Mouse (Mus musculus) lung, embryonic 16.5 days (tissue): Measurements from ENCODE around the gene Nfkbia. TPM values are rescaled to one million over a fixed set of nuclear protein-coding genes. Genes with fewer than 3 reads are reported as not detected.
A peak's percentile ranks its signal among the peaks of the same experiment; 100 is the strongest.

Source experiments
- ATAC-seq: fragments of 200-750 bp; cut with Nextera tagmentation; 2 replicates; pipeline ENCODE4 v1.8.0; 2017; ENCODE audit warnings: low read depth, mild to moderate bottlenecking, moderate library complexity
- H3K27ac ChIP-seq: fragments of 300-500 bp; sonication (generic); 2 replicates; pipeline ENCODE4 v1.5.1; 2014; ENCODE audit warnings: mild to moderate bottlenecking, control low read depth, low read length
- H3K27me3 ChIP-seq: fragments of 300-500 bp; sonication (generic); 2 replicates; pipeline ENCODE4 v1.6.1; 2014; ENCODE audit warnings: low read depth, low read length, mixed read lengths; ENCODE audit not compliant: control insufficient read depth, insufficient read depth
- H3K36me3 ChIP-seq: fragments of 300-500 bp; sonication (generic); 2 replicates; pipeline ENCODE4 v1.6.1; 2014; ENCODE audit warnings: low read length; ENCODE audit not compliant: control insufficient read depth, insufficient read depth
- H3K4me1 ChIP-seq: fragments of 300-500 bp; sonication (generic); replicated peaks from 2 replicates; pipeline ENCODE4 v1.6.1; 2014; ENCODE audit warnings: low read length, mixed read lengths; ENCODE audit not compliant: control insufficient read depth, insufficient read depth
- H3K4me2 ChIP-seq: fragments of 300-500 bp; sonication (generic); 2 replicates; pipeline ENCODE4 v1.6.1; 2014; ENCODE audit warnings: low read depth, low read length, control low read depth
- H3K4me3 ChIP-seq: fragments of 300-500 bp; sonication (generic); 2 replicates; pipeline ENCODE4 v1.5.1; 2014; ENCODE audit warnings: mild to moderate bottlenecking, low read length, control low read depth
- H3K9ac ChIP-seq: fragments of 300-500 bp; sonication (generic); 2 replicates; pipeline ENCODE4 v1.6.1; 2014; ENCODE audit warnings: low read length, control low read depth
- H3K9me3 ChIP-seq: fragments of 300-500 bp; sonication (generic); 2 replicates; pipeline ENCODE4 v1.6.1; 2016; ENCODE audit warnings: low read length; ENCODE audit not compliant: control insufficient read depth
- WGBS: fragments of 180-500 bp; shearing (Covaris S2); extraction: QIAGEN DNeasy Blood & Tissue Kit; methylation state at CpG from one replicate; pipeline ENCODE4 v1.1.7; 2014; 5-methylcytosine and 5-hydroxymethylcytosine counted together
- polyA plus RNA-seq: library from polyadenylated mRNA; unstranded; fragments of >200 nt; fragmentation: Nextera tagmentation; extraction: Ambion mirVana; gene quantifications from 2 replicates; pipeline ENCODE4 v1.2.1, GENCODE M21; 2015

The Nfkbia gene
- polyA plus RNA-seq, 1 experiment from 2014 or later: 130 TPM

GRCm38 (mm10) chr12:55492941-55493340 is 494 bp upstream of the Nfkbia start:
- Histone ChIP-seq H3K9ac (peak overlapping the region; percentile 98), H3K27ac (peak overlapping the region; percentile 100), H3K9me3 (no peaks in the 10 kb centered on the region), H3K4me2 (peak overlapping the region; percentile 60), H3K4me3 (peak overlapping the region; percentile 83), H3K4me1 (peaks cover 33% of the 10 kb centered on the region), H3K27me3 (no peaks in the 10 kb centered on the region), H3K36me3 (peaks cover 20% of the 10 kb centered on the region)
- ATAC-seq: no peak
- under 1% methylated on average over 12 of the region's 12 CpGs for WGBS

GRCm38 (mm10) chr12:55491516-55492183 is 797 bp downstream of the Nfkbia start:
- H3K4me2 ChIP-seq: peak overlapping the region; percentile 67
- ATAC-seq: peak; percentile 89
- peak overlapping the region; percentile 100 for H3K27ac ChIP-seq
- no peaks in the 10 kb centered on the region for H3K27me3 ChIP-seq
- peaks cover 33% of the 10 kb centered on the region for H3K4me1 ChIP-seq
- no peaks in the 10 kb centered on the region for H3K9me3 ChIP-seq
- peaks cover 27% of the 10 kb centered on the region for H3K36me3 ChIP-seq
- H3K9ac ChIP-seq: peak overlapping the region; percentile 98
- H3K4me3 ChIP-seq: peak overlapping the region; percentile 83
- 1% methylated on average over 31 of the region's 57 CpGs for WGBS

GRCm38 (mm10) chr12:55490722-55491449 is 1.6 kb downstream of the Nfkbia start:
- 65% methylated on average over 13 of the region's 13 CpGs for WGBS
- ATAC-seq: no peak
- H3K4me3 ChIP-seq: peak overlapping the region; percentile 83

GRCm38 (mm10) chr12:55489986-55490721 is 2.3 kb downstream of the Nfkbia start:
- Histone ChIP-seq H3K27me3 (no peaks in the 10 kb centered on the region), H3K4me2 (peak overlapping the region; percentile 67), H3K4me3 (peak overlapping the region; percentile 83), H3K27ac (no peak overlapping the region), H3K9ac (peak overlapping the region; percentile 40), H3K4me1 (peaks cover 30% of the 10 kb centered on the region), H3K36me3 (peaks cover 31% of the 10 kb centered on the region), H3K9me3 (no peaks in the 10 kb centered on the region)
- no peak for ATAC-seq
- WGBS: 79% methylated on average over 14 of the region's 14 CpGs

More at GRCm38 (mm10) chr12:55490722-55491449, 1.6 kb downstream of the Nfkbia start:
- peak overlapping the region; percentile 98 for H3K9ac ChIP-seq
- peak overlapping the region; percentile 77 for H3K27ac ChIP-seq
- H3K4me2 ChIP-seq: peak overlapping the region; percentile 67
- H3K9me3 ChIP-seq: no peaks in the 10 kb centered on the region
- H3K27me3 ChIP-seq: no peaks in the 10 kb centered on the region
- H3K36me3 ChIP-seq: peaks cover 27% of the 10 kb centered on the region
- peaks cover 33% of the 10 kb centered on the region for H3K4me1 ChIP-seq

- peaks cover 31% of the 10 kb centered on the region for H3K36me3 ChIP-seq
Measured at GRCm38 (mm10) chr12:55488661-55489447, 3.6 kb downstream of the Nfkbia start.

GRCm38 (mm10) chr12:55487843-55488660 is 4.4 kb downstream of the Nfkbia start:
- H3K4me3 ChIP-seq: no peak overlapping the region
- no peak overlapping the region for H3K4me2 ChIP-seq
- H3K9ac ChIP-seq: no peak overlapping the region
- peaks cover 20% of the 10 kb centered on the region for H3K4me1 ChIP-seq
- H3K27ac ChIP-seq: no peak overlapping the region
- H3K36me3 ChIP-seq: peaks cover 31% of the 10 kb centered on the region
- no peaks in the 10 kb centered on the region for H3K27me3 ChIP-seq
- 95% methylated on average over 7 of the region's 7 CpGs for WGBS
- ATAC-seq: no peak
- no peaks in the 10 kb centered on the region for H3K9me3 ChIP-seq

More at GRCm38 (mm10) chr12:55488661-55489447, 3.6 kb downstream of the Nfkbia start:
- 76% methylated on average over 13 of the region's 13 CpGs for WGBS
- no peak overlapping the region for H3K4me3 ChIP-seq
- no peaks in the 10 kb centered on the region for H3K27me3 ChIP-seq
- H3K9me3 ChIP-seq: no peaks in the 10 kb centered on the region
- H3K9ac ChIP-seq: no peak overlapping the region
- peaks cover 28% of the 10 kb centered on the region for H3K4me1 ChIP-seq
- H3K4me2 ChIP-seq: no peak overlapping the region
- no peak for ATAC-seq
- H3K27ac ChIP-seq: no peak overlapping the region; the same call in 1 of the 2 replicates

- no peak for ATAC-seq
- H3K9ac ChIP-seq: no peak overlapping the region
- WGBS: 63% methylated on average over 18 of the region's 18 CpGs
- H3K36me3 ChIP-seq: peaks cover 31% of the 10 kb centered on the region
- H3K4me3 ChIP-seq: no peak overlapping the region
- H3K9me3 ChIP-seq: no peaks in the 10 kb centered on the region
- H3K4me2 ChIP-seq: no peak overlapping the region
- H3K4me1 ChIP-seq: peaks cover 17% of the 10 kb centered on the region
- H3K27ac ChIP-seq: no peak overlapping the region
- no peaks in the 10 kb centered on the region for H3K27me3 ChIP-seq
Measured at GRCm38 (mm10) chr12:55486923-55487674, 5.3 kb downstream of the Nfkbia start.

GRCm38 (mm10) chr12:55484800-55485199 is 7.6 kb downstream of the Nfkbia start:
- Histone ChIP-seq H3K4me1 (peaks cover 7% of the 10 kb centered on the region), H3K36me3 (peaks cover 25% of the 10 kb centered on the region), H3K4me2 (no peak overlapping the region), H3K27me3 (no peaks in the 10 kb centered on the region), H3K9me3 (no peaks in the 10 kb centered on the region), H3K4me3 (no peak overlapping the region), H3K9ac (no peak overlapping the region), H3K27ac (no peak overlapping the region)
- WGBS: 84% methylated on average over 6 of the region's 6 CpGs
- no peak for ATAC-seq
